Mouse (Mus musculus): ENCODE measurements around the gene Olfr1440. TPM values are rescaled to one million over a fixed set of nuclear protein-coding genes. Genes with fewer than 3 reads are reported as not detected.

Gene Olfr1440
- polyA plus RNA-seq (2012; fragmentation: generic; extraction: Trizol) = not detected

GRCm38 (mm10) chr19:12386979-12387378 lies at the start of gene Olfr1440:
TSS of gene Olfr1440 (plus strand) at chr19:12387279.
- H3K36me3 ChIP-seq (ENCODE audit: control insufficient read depth, insufficient read depth) = no peaks in the 10 kb centered on the region
- no peak within 1 kb of the TSS for H3K4me2 ChIP-seq (ENCODE audit: low read depth)
- H3K27me3 ChIP-seq (ENCODE audit: control insufficient read depth, insufficient read depth, insufficient read length) = no peaks in the 10 kb centered on the region
- no peak within 1 kb of the TSS for H3K4me3 ChIP-seq
- no peak for TF ChIP-seq POLR2AphosphoS2 (IDR thresholded peaks at IDR 0.05; ENCODE audit: insufficient read length, low read depth)
- no peak for TF ChIP-seq MYOD1 (IDR thresholded peaks at IDR 0.05; ENCODE audit: control insufficient read depth in 1 of 3, insufficient read length in 2 of 3, low read depth in 2 of 3)
- TF ChIP-seq TCF3 (IDR thresholded peaks at IDR 0.05; ENCODE audit: insufficient read length, low read depth) = no peak
- TF ChIP-seq REST (IDR thresholded peaks at IDR 0.05; ENCODE audit: insufficient read depth, insufficient read length) = no peak
- TF ChIP-seq E2F4 (IDR thresholded peaks at IDR 0.05; ENCODE audit: insufficient read depth) = no peak
- TF ChIP-seq TCF12 (IDR thresholded peaks at IDR 0.05; ENCODE audit: insufficient read depth, poor library complexity, severe bottlenecking) = no peak
- no peak for TF ChIP-seq POLR2A (IDR thresholded peaks at IDR 0.05; ENCODE audit: insufficient read length, low read depth)
- TF ChIP-seq MAX (IDR thresholded peaks at IDR 0.05; ENCODE audit: low read depth) = no peak
- no peak for TF ChIP-seq MYOG (IDR thresholded peaks at IDR 0.05; ENCODE audit: control insufficient read depth in 1 of 3, insufficient read depth in 1 of 3, insufficient read length in 2 of 3, low read depth in 2 of 3)
- TF ChIP-seq SRF (IDR thresholded peaks at IDR 0.05; ENCODE audit: control insufficient read depth, insufficient read length, low read depth) = no peak
- TF ChIP-seq USF1 (IDR thresholded peaks at IDR 0.05; ENCODE audit: low read depth) = no peak
- TF ChIP-seq CEBPB (IDR thresholded peaks at IDR 0.05; ENCODE audit: insufficient read depth, poor library complexity, severe bottlenecking) = no peak
- H3K79me2 ChIP-seq (ENCODE audit: control insufficient read depth, insufficient read depth) = no peaks in the 10 kb centered on the region
- no peak within 1 kb of the TSS for H3ac ChIP-seq (ENCODE audit: control insufficient read depth, insufficient read length)

GRCm38 (mm10) chr19:12373004-12373403 lies 14.1 kb upstream of the Olfr1440 start:
- no peak overlapping the region for H3K4me2 ChIP-seq (ENCODE audit: low read depth)
- H3K36me3 ChIP-seq (ENCODE audit: control insufficient read depth, insufficient read depth) = no peaks in the 10 kb centered on the region
- H3K27me3 ChIP-seq (ENCODE audit: control insufficient read depth, insufficient read depth, insufficient read length) = no peaks in the 10 kb centered on the region
- no peak for TF ChIP-seq POLR2A (IDR thresholded peaks at IDR 0.05; ENCODE audit: insufficient read length, low read depth)
- no peak for TF ChIP-seq E2F4 (IDR thresholded peaks at IDR 0.05; ENCODE audit: insufficient read depth)
- TF ChIP-seq REST (IDR thresholded peaks at IDR 0.05; ENCODE audit: insufficient read depth, insufficient read length) = no peak
- no peak for TF ChIP-seq USF1 (IDR thresholded peaks at IDR 0.05; ENCODE audit: low read depth)
- TF ChIP-seq TCF12 (IDR thresholded peaks at IDR 0.05; ENCODE audit: insufficient read depth, poor library complexity, severe bottlenecking) = no peak
- no peak for TF ChIP-seq MYOG (IDR thresholded peaks at IDR 0.05; ENCODE audit: control insufficient read depth in 1 of 3, insufficient read depth in 1 of 3, insufficient read length in 2 of 3, low read depth in 2 of 3)
- TF ChIP-seq SRF (IDR thresholded peaks at IDR 0.05; ENCODE audit: control insufficient read depth, insufficient read length, low read depth) = no peak
- TF ChIP-seq MAX (IDR thresholded peaks at IDR 0.05; ENCODE audit: low read depth) = no peak
- TF ChIP-seq TCF3 (IDR thresholded peaks at IDR 0.05; ENCODE audit: insufficient read length, low read depth) = no peak
- no peak for TF ChIP-seq CEBPB (IDR thresholded peaks at IDR 0.05; ENCODE audit: insufficient read depth, poor library complexity, severe bottlenecking)
- TF ChIP-seq POLR2AphosphoS2 (IDR thresholded peaks at IDR 0.05; ENCODE audit: insufficient read length, low read depth) = no peak
- TF ChIP-seq MYOD1 (IDR thresholded peaks at IDR 0.05; ENCODE audit: control insufficient read depth in 1 of 3, insufficient read length in 2 of 3, low read depth in 2 of 3) = no peak
- no peak overlapping the region for H3ac ChIP-seq (ENCODE audit: control insufficient read depth, insufficient read length)
- H3K79me2 ChIP-seq (ENCODE audit: control insufficient read depth, insufficient read depth) = no peaks in the 10 kb centered on the region
- H3K4me3 ChIP-seq = no peak overlapping the region

GRCm38 (mm10) chr19:12374465-12375025 lies 12.5 kb upstream of the Olfr1440 start:
- H3K36me3 ChIP-seq (ENCODE audit: control insufficient read depth, insufficient read depth) = no peaks in the 10 kb centered on the region
- H3K4me2 ChIP-seq (ENCODE audit: low read depth) = no peak overlapping the region
- no peak overlapping the region for H3K4me3 ChIP-seq
- H3K79me2 ChIP-seq (ENCODE audit: control insufficient read depth, insufficient read depth) = no peaks in the 10 kb centered on the region
- no peaks in the 10 kb centered on the region for H3K27me3 ChIP-seq (ENCODE audit: control insufficient read depth, insufficient read depth, insufficient read length)
- TF ChIP-seq USF1 (IDR thresholded peaks at IDR 0.05; ENCODE audit: low read depth) (no peak), MYOG (IDR thresholded peaks at IDR 0.05; ENCODE audit: control insufficient read depth in 1 of 3, insufficient read depth in 1 of 3, insufficient read length in 2 of 3, low read depth in 2 of 3) (no peak), REST (IDR thresholded peaks at IDR 0.05; ENCODE audit: insufficient read depth, insufficient read length) (no peak), MAX (IDR thresholded peaks at IDR 0.05; ENCODE audit: low read depth) (no peak), CEBPB (IDR thresholded peaks at IDR 0.05; ENCODE audit: insufficient read depth, poor library complexity, severe bottlenecking) (no peak), SRF (IDR thresholded peaks at IDR 0.05; ENCODE audit: control insufficient read depth, insufficient read length, low read depth) (no peak), POLR2A (IDR thresholded peaks at IDR 0.05; ENCODE audit: insufficient read length, low read depth) (no peak), POLR2AphosphoS2 (IDR thresholded peaks at IDR 0.05; ENCODE audit: insufficient read length, low read depth) (no peak), E2F4 (IDR thresholded peaks at IDR 0.05; ENCODE audit: insufficient read depth) (no peak), TCF3 (IDR thresholded peaks at IDR 0.05; ENCODE audit: insufficient read length, low read depth) (no peak), MYOD1 (IDR thresholded peaks at IDR 0.05; ENCODE audit: control insufficient read depth in 1 of 3, insufficient read length in 2 of 3, low read depth in 2 of 3) (no peak), TCF12 (IDR thresholded peaks at IDR 0.05; ENCODE audit: insufficient read depth, poor library complexity, severe bottlenecking) (no peak)
- no peak overlapping the region for H3ac ChIP-seq (ENCODE audit: control insufficient read depth, insufficient read length)

- no peak overlapping the region for H3ac ChIP-seq (ENCODE audit: control insufficient read depth, insufficient read length)
- no peak for TF ChIP-seq USF1 (IDR thresholded peaks at IDR 0.05; ENCODE audit: low read depth)
- no peak for TF ChIP-seq TCF12 (IDR thresholded peaks at IDR 0.05; ENCODE audit: insufficient read depth, poor library complexity, severe bottlenecking)
- no peak for TF ChIP-seq CEBPB (IDR thresholded peaks at IDR 0.05; ENCODE audit: insufficient read depth, poor library complexity, severe bottlenecking)
- no peak for TF ChIP-seq POLR2AphosphoS2 (IDR thresholded peaks at IDR 0.05; ENCODE audit: insufficient read length, low read depth)
- TF ChIP-seq TCF3 (IDR thresholded peaks at IDR 0.05; ENCODE audit: insufficient read length, low read depth) = no peak
- no peak overlapping the region for H3K4me2 ChIP-seq (ENCODE audit: low read depth)
- H3K4me3 ChIP-seq = no peak overlapping the region
- no peaks in the 10 kb centered on the region for H3K36me3 ChIP-seq (ENCODE audit: control insufficient read depth, insufficient read depth)
- no peaks in the 10 kb centered on the region for H3K27me3 ChIP-seq (ENCODE audit: control insufficient read depth, insufficient read depth, insufficient read length)
- no peaks in the 10 kb centered on the region for H3K79me2 ChIP-seq (ENCODE audit: control insufficient read depth, insufficient read depth)
Measured at GRCm38 (mm10) chr19:12413737-12414136, 26.7 kb downstream of the Olfr1440 start.

Data from myocyte (in vitro differentiated cells).